Mouse (Mus musculus) CH12.LX (cell line): ENCODE results near the gene Baz2b. TPM values are rescaled to one million over a fixed set of nuclear protein-coding genes. Genes with fewer than 3 reads are reported as not detected.

Source experiments
- DNase-seq: peaks from one replicate; pipeline ENCODE4 v3.0.0-alpha.2; 2013; ENCODE audit errors: extremely low read depth
- H3K27ac ChIP-seq: 2 replicates; pipeline ENCODE4 v1.5.1; 2012; ENCODE audit warnings: low read depth, mild to moderate bottlenecking, control low read depth, moderate library complexity; ENCODE audit not compliant: insufficient read depth
- H3K27me3 ChIP-seq: replicated peaks from 2 replicates; pipeline ENCODE3; 2012; ENCODE audit warnings: inconsistent platforms
- H3K36me3 ChIP-seq, 2 experiments: replicated peaks in 1 of 2; 2 replicates each; pipeline versions ENCODE3 to v1.6.1; 2012; ENCODE audit warnings: inconsistent platforms in 1 of 2, low read length in 1 of 2, mild to moderate bottlenecking in 1 of 2, mixed read lengths in 1 of 2, moderate library complexity in 1 of 2; ENCODE audit not compliant: control insufficient read depth in 1 of 2, insufficient read depth in 1 of 2
- H3K4me1 ChIP-seq, 2 experiments: 2 replicates each; pipeline ENCODE4 v1.6.1; 2012; ENCODE audit warnings: inconsistent platforms in 1 of 2, moderate library complexity in 1 of 2; ENCODE audit not compliant: insufficient read depth in 2 of 2, control insufficient read depth in 1 of 2
- H3K4me2 ChIP-seq: 2 replicates; pipeline ENCODE4 v1.6.1; 2012; ENCODE audit warnings: low read depth, mild to moderate bottlenecking, control low read depth; ENCODE audit not compliant: poor library complexity, insufficient read depth, severe bottlenecking
- H3K4me3 ChIP-seq, 3 experiments: fragments of 150-350 bp in 1 of 3; sonication (generic) in 1 of 3; replicated peaks in 1 of 3; 2 replicates each; pipeline versions ENCODE3 to v1.5.1; 2011 to 2012; ENCODE audit warnings: low read depth in 2 of 3, low read length in 2 of 3, mild to moderate bottlenecking in 2 of 3, moderate library complexity in 2 of 3, control low read depth in 1 of 3, improper control_type of control experiment in 1 of 3, inconsistent platforms in 1 of 3, mixed read lengths in 1 of 3; ENCODE audit not compliant: poor library complexity in 1 of 3
- H3K79me2 ChIP-seq: replicated peaks from 2 replicates; pipeline ENCODE4 v1.6.1; 2012; ENCODE audit warnings: mild to moderate bottlenecking, moderate library complexity; ENCODE audit not compliant: control insufficient read depth, poor library complexity, insufficient read depth, severe bottlenecking; ENCODE audit errors: extremely low read depth
- H3K9ac ChIP-seq: 2 replicates; pipeline ENCODE4 v1.6.1; 2012; ENCODE audit warnings: low read depth, mild to moderate bottlenecking, control low read depth, moderate library complexity; ENCODE audit not compliant: insufficient read depth
- H3K9me3 ChIP-seq: replicated peaks from 2 replicates; pipeline ENCODE3; 2012; ENCODE audit warnings: low read length, inconsistent platforms, mixed read lengths
- BHLHE40 ChIP-seq: IDR thresholded peaks from 2 replicates; pipeline ENCODE4 v1.6.1; 2011; ENCODE audit warnings: mild to moderate bottlenecking, low read depth, low read length, improper control_type of control experiment
- CHD1 ChIP-seq: IDR thresholded peaks from 2 replicates; pipeline ENCODE4 v1.6.1; 2012; ENCODE audit warnings: low read depth, low read length, improper control_type of control experiment, inconsistent platforms
- CHD2 ChIP-seq: IDR thresholded peaks from 2 replicates; pipeline ENCODE4 v1.6.1; 2011; ENCODE audit warnings: low read length, improper control_type of control experiment
- CTCF ChIP-seq, 2 experiments: IDR thresholded peaks in 1 of 2; conservative IDR thresholded peaks in 1 of 2; 2 replicates each; pipeline ENCODE4 v1.5.1; 2011 to 2012; ENCODE audit warnings: low read depth in 2 of 2, low read length in 2 of 2, improper control_type of control experiment in 1 of 2, inconsistent platforms in 1 of 2, mild to moderate bottlenecking in 1 of 2, moderate library complexity in 1 of 2
- E2F4 ChIP-seq: IDR thresholded peaks from 2 replicates; pipeline ENCODE4 v1.6.1; 2011; ENCODE audit warnings: low read depth, low read length, improper control_type of control experiment; ENCODE audit not compliant: insufficient replicate concordance
- ELF1 ChIP-seq: IDR thresholded peaks from 2 replicates; pipeline ENCODE4 v1.6.1; 2014; ENCODE audit warnings: low read depth, mild to moderate bottlenecking, inconsistent platforms, low read length, improper control_type of control experiment
- EP300 ChIP-seq: IDR thresholded peaks from 2 replicates; pipeline ENCODE4 v1.6.1; 2011; ENCODE audit warnings: low read length, improper control_type of control experiment
- ETS1 ChIP-seq: conservative IDR thresholded peaks from 2 replicates; pipeline ENCODE4 v1.6.1; 2012; ENCODE audit warnings: low read depth, mild to moderate bottlenecking, inconsistent platforms, low read length, improper control_type of control experiment, moderate library complexity
- GABPA ChIP-seq: IDR thresholded peaks from 2 replicates; pipeline ENCODE4 v1.6.1; 2012; ENCODE audit warnings: low read depth, low read length, improper control_type of control experiment, inconsistent platforms; ENCODE audit not compliant: insufficient replicate concordance
- HCFC1 ChIP-seq: IDR thresholded peaks from 2 replicates; pipeline ENCODE4 v1.6.1; 2012; ENCODE audit warnings: low read depth, mild to moderate bottlenecking, inconsistent platforms, low read length, improper control_type of control experiment
- IRF4 ChIP-seq: IDR thresholded peaks from 2 replicates; pipeline ENCODE4 v1.6.1; 2014; ENCODE audit warnings: low read depth, mild to moderate bottlenecking, inconsistent platforms, low read length, improper control_type of control experiment
- JUN ChIP-seq: IDR thresholded peaks from 2 replicates; pipeline ENCODE4 v1.6.1; 2011; ENCODE audit warnings: low read depth, mild to moderate bottlenecking, low read length, improper control_type of control experiment, moderate library complexity; ENCODE audit not compliant: insufficient read depth
- JUND ChIP-seq: conservative IDR thresholded peaks from 2 replicates; pipeline ENCODE4 v1.6.1; 2011; ENCODE audit warnings: low read depth, low read length, improper control_type of control experiment
- KAT2A ChIP-seq: IDR thresholded peaks from 2 replicates; pipeline ENCODE4 v1.6.1; 2012; ENCODE audit warnings: low read length, improper control_type of control experiment, inconsistent platforms; ENCODE audit not compliant: insufficient replicate concordance
- MAFK ChIP-seq: IDR thresholded peaks from 2 replicates; pipeline ENCODE4 v1.6.1; 2011; ENCODE audit warnings: low read length, improper control_type of control experiment; ENCODE audit not compliant: insufficient replicate concordance
- MAX ChIP-seq: IDR thresholded peaks from 2 replicates; pipeline ENCODE4 v1.6.1; 2011; ENCODE audit warnings: low read length, improper control_type of control experiment
- MAZ ChIP-seq: IDR thresholded peaks from 2 replicates; pipeline ENCODE4 v1.6.1; 2012; ENCODE audit warnings: low read depth, mild to moderate bottlenecking, inconsistent platforms, low read length, improper control_type of control experiment, moderate library complexity
- MEF2A ChIP-seq: IDR thresholded peaks from 2 replicates; pipeline ENCODE4 v1.6.1; 2014; ENCODE audit warnings: low read depth, mild to moderate bottlenecking, inconsistent platforms, low read length, improper control_type of control experiment, borderline replicate concordance
- MXI1 ChIP-seq: IDR thresholded peaks from 2 replicates; pipeline ENCODE4 v1.6.1; 2011; ENCODE audit warnings: mild to moderate bottlenecking, low read depth, low read length, improper control_type of control experiment
- MYC ChIP-seq: IDR thresholded peaks from 2 replicates; pipeline ENCODE4 v1.6.1; 2011; ENCODE audit warnings: low read depth, mild to moderate bottlenecking, improper control_type of control experiment, low read length
- NELFE ChIP-seq: IDR thresholded peaks from 2 replicates; pipeline ENCODE4 v1.6.1; 2011; ENCODE audit warnings: low read depth, low read length, improper control_type of control experiment
- NRF1 ChIP-seq: IDR thresholded peaks from 2 replicates; pipeline ENCODE4 v1.6.1; 2014; ENCODE audit warnings: low read depth, mild to moderate bottlenecking, inconsistent platforms, low read length, improper control_type of control experiment, moderate library complexity
- PAX5 ChIP-seq: IDR thresholded peaks from 2 replicates; pipeline ENCODE4 v1.6.1; 2012; ENCODE audit warnings: low read length, inconsistent platforms, mixed read lengths
- POLR2A ChIP-seq: IDR thresholded peaks from 2 replicates; pipeline ENCODE4 v1.6.1; 2011; ENCODE audit warnings: low read depth, mild to moderate bottlenecking, improper control_type of control experiment, low read length
- POLR2AphosphoS2 ChIP-seq: IDR thresholded peaks from 2 replicates; pipeline ENCODE4 v1.6.1; 2011; ENCODE audit warnings: low read depth, low read length, improper control_type of control experiment
- RAD21 ChIP-seq: IDR thresholded peaks from 2 replicates; pipeline ENCODE4 v1.6.1; 2011; ENCODE audit warnings: low read depth, mild to moderate bottlenecking, low read length, improper control_type of control experiment, moderate library complexity
- RCOR1 ChIP-seq: conservative IDR thresholded peaks from 2 replicates; pipeline ENCODE4 v1.6.1; 2012; ENCODE audit warnings: low read depth, mild to moderate bottlenecking, inconsistent platforms, low read length, improper control_type of control experiment
- SMC3 ChIP-seq: IDR thresholded peaks from 2 replicates; pipeline ENCODE4 v1.6.1; 2011; ENCODE audit warnings: low read depth, low read length, improper control_type of control experiment
- TBP ChIP-seq: conservative IDR thresholded peaks from 2 replicates; pipeline ENCODE4 v1.6.1; 2011; ENCODE audit warnings: low read depth, low read length, improper control_type of control experiment
- TCF12 ChIP-seq: IDR thresholded peaks from 2 replicates; pipeline ENCODE4 v1.6.1; 2014; ENCODE audit warnings: low read depth, mild to moderate bottlenecking, inconsistent platforms, low read length, improper control_type of control experiment
- UBTF ChIP-seq: IDR thresholded peaks from 2 replicates; pipeline ENCODE4 v1.6.1; 2012; ENCODE audit warnings: low read depth, mild to moderate bottlenecking, inconsistent platforms, low read length, improper control_type of control experiment, moderate library complexity
- USF1 ChIP-seq: IDR thresholded peaks from 2 replicates; pipeline ENCODE4 v1.6.1; 2014; ENCODE audit warnings: low read depth, mild to moderate bottlenecking, inconsistent platforms, low read length, improper control_type of control experiment
- USF2 ChIP-seq: conservative IDR thresholded peaks from 2 replicates; pipeline ENCODE4 v1.6.1; 2011; ENCODE audit warnings: low read depth, low read length, improper control_type of control experiment
- ZC3H11A ChIP-seq: IDR thresholded peaks from 2 replicates; pipeline ENCODE4 v1.6.1; 2012; ENCODE audit warnings: low read depth, mild to moderate bottlenecking, inconsistent platforms, low read length, improper control_type of control experiment
- ZKSCAN1 ChIP-seq: IDR thresholded peaks from 2 replicates; pipeline ENCODE4 v1.6.1; 2012; ENCODE audit warnings: low read depth, inconsistent platforms, low read length, improper control_type of control experiment, borderline replicate concordance
- ZMIZ1 ChIP-seq: IDR thresholded peaks from 2 replicates; pipeline ENCODE4 v1.6.1; 2012; ENCODE audit warnings: low read depth, mild to moderate bottlenecking, inconsistent platforms, low read length, improper control_type of control experiment
- ZNF384 ChIP-seq: IDR thresholded peaks from 2 replicates; pipeline ENCODE4 v1.6.1; 2012; ENCODE audit warnings: low read depth, low read length, improper control_type of control experiment, inconsistent platforms
- dilution Hi-C: fragments of 300-500 bp; cut with MboI; formaldehyde crosslinking; loops from 2 replicates; pipeline ENCODE4 v1.14.3; 2020; ENCODE audit warnings: low sequenced_read_pairs; ENCODE audit not compliant: extremely low pct_unique_long_range_greater_than_20kb, extremely low pct_ligation_motif_present
- in situ Hi-C: fragments of 300-500 bp; cut with MboI; formaldehyde crosslinking; loops from 3 replicates; pipeline ENCODE4 v1.14.3; 2019; ENCODE audit warnings: low sequenced_read_pairs, low pct_ligation_motif_present, low pct_unique_long_range_greater_than_20kb, mixed read lengths
- polyA plus RNA-seq: library from polyadenylated mRNA; unstranded; fragments of >175 nt; gene quantifications from 2 replicates; pipeline ENCODE4 v1.2.1, GENCODE M21; 2012; ENCODE audit warnings: low read depth; ENCODE audit not compliant: insufficient read length
- total RNA-seq, 2 experiments: library from RNA; depleted of rRNA; stranded (reverse); fragments of 300-350 nt in 1 of 2; fragments of >200 nt in 1 of 2; gene quantifications; 2 replicates each; pipeline ENCODE4 v1.2.3; 2012 to 2014

The Baz2b gene
- 27.6 and 31.9 TPM in 2 replicates for total RNA-seq (2012; rRNA removed)
- total RNA-seq (2014; rRNA removed) = 17.3 and 17.5 TPM in 2 replicates
- 36.3 and 40.1 TPM in 2 replicates for polyA plus RNA-seq

DNA sequence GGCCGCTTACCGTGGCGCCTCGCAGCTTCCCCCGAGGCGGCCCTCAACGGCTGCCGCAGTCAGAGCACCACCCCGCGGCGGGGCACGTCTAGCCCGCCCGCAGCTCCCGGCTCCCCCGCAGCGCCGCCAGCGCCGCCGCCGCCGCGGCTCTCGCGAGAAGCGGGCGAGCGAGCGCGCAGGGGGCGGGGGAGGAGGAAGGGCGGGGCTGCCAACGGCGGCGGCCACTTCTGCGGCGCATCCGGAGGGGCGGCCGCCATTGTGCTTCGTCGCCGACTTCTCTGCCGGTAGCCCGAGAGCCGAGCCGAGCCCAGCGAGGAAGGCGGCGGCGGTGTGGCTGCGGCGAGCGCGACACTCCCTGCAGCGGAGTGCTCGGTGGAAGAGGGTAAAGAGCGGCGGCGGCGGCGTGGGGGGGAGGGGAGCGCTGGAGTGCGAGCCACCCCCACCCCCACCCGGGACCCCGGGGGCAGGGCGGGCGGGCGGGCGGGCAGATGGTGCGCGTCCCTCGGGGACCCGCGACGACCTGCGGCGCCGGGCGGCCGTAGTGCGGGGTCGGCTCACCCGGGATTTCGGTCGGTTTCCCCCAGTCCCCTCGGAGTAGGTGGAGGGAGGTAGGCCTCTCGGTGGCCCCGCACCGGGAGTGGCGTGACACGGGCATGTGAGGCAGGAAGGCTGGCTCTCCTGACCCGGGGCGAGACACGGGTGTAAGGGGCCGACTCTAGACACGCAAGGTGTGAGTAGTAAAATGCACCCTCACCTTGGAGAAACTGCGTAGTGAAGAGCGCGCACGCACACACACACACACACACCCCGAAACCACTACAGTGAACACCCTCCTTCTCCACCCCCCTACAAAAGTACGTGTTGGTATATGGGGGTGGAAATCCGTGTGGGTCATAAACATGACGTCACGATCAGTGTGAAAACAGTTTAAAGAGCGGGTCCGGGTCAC is at the start of gene Baz2b, which contains the start of gene March7:
Gene Baz2b (minus strand): TSS at position 137 of the 949 bp plus-strand sequence.
Gene March7 (plus strand): TSS at position 185 of the 949 bp plus-strand sequence.
- Histone ChIP-seq H3K27ac (peak within 1 kb of the TSS; percentile 79), H3K9me3 (no peaks in the 10 kb centered on the region), H3K4me3 (peak within 1 kb of the TSS; percentile 74 to 94 (median 74)), H3K36me3 (peaks cover 13 to 36% of the 10 kb centered on the region in 2 experiments), H3K9ac (peak within 1 kb of the TSS; percentile 96), H3K4me2 (peak within 1 kb of the TSS; percentile 100), H3K4me1 (peaks cover 14 to 47% of the 10 kb centered on the region in 2 experiments), H3K27me3 (no peaks in the 10 kb centered on the region), H3K79me2 (peaks cover 50% of the 10 kb centered on the region)
- dilution Hi-C loops = no loop called here
- in situ Hi-C loops = no loop called here
- peak; percentile 81 for DNase-seq
- TF ChIP-seq JUN = no peak
- TF ChIP-seq GABPA = no peak
- TF ChIP-seq USF1 = no peak
- 0 out of 2 replicates have a peak, but pooled peaks have one; percentile 17 for TF ChIP-seq IRF4
- no peak for TF ChIP-seq ETS1
- TF ChIP-seq TBP = no peak
- TF ChIP-seq CTCF (conservative IDR thresholded peaks at IDR 0.05 in 1 of 2, IDR thresholded peaks at IDR 0.05 in 1 of 2; ENCODE audit: low read depth in 2 of 2, low read length in 2 of 2) = peak in 1 of 2 experiments; percentile 50; a peak in 2 of 4 replicates
- no peak for TF ChIP-seq ZC3H11A
- no peak for TF ChIP-seq ZKSCAN1
- TF ChIP-seq MEF2A = no peak; the same call in 1 of the 2 replicates
- peak; percentile 39; the same call in 1 of the 2 replicates for TF ChIP-seq UBTF
- no peak for TF ChIP-seq MYC
- no peak for TF ChIP-seq CHD1
- TF ChIP-seq HCFC1 = peak; percentile 37; the same call in 1 of the 2 replicates
- TF ChIP-seq E2F4 = no peak
- peak; percentile 99 for TF ChIP-seq CHD2
- TF ChIP-seq MXI1 = peak; percentile 77
- peak; percentile 66 for TF ChIP-seq TCF12
- peak; percentile 48; the same call in 1 of the 2 replicates for TF ChIP-seq MAZ
- TF ChIP-seq KAT2A = no peak
- TF ChIP-seq JUND = no peak
- no peak for TF ChIP-seq MAX
- TF ChIP-seq PAX5 = no peak
- no peak for TF ChIP-seq MAFK
- TF ChIP-seq EP300 = no peak
- peak; percentile 20; the same call in 1 of the 2 replicates for TF ChIP-seq SMC3
- TF ChIP-seq NELFE = peak; percentile 80
- TF ChIP-seq ZNF384 = no peak
- TF ChIP-seq NRF1 = peak; percentile 48
- peak; percentile 60 for TF ChIP-seq ELF1
- TF ChIP-seq ZMIZ1 = peak; percentile 85
- peak; percentile 41 for TF ChIP-seq RAD21
- TF ChIP-seq RCOR1 = no peak
- TF ChIP-seq USF2 = no peak
- TF ChIP-seq POLR2AphosphoS2 = no peak
- peak; percentile 14; the same call in 1 of the 2 replicates for TF ChIP-seq BHLHE40
- peak; percentile 75 for TF ChIP-seq POLR2A
